Mouse (Mus musculus): ENCODE data around the gene Gskip.

DNA sequence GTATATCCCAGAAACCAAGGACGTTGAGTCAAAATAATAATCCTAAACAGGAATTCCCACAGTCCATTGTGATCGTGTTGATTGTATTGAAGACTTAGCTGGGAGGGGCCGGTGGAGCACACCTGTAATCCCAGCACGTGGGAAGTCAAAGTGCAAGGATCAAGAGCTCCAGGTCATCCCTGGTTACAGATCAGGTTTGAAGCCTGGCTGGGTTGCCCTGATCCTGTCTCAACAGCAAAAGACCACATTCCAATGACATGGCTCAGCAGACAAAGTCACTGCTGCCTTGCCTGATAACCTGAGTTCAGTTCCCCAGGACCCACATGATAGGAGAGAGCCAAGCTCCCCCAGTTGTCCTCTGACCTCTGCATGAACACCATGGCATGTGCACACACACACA lies 2.8 kb downstream of the Gskip start:
- no peak for TF ChIP-seq CTCF (IDR thresholded peaks at IDR 0.05; ENCODE audit: insufficient read depth, low read depth, low read length)
- TF ChIP-seq POLR2A (IDR thresholded peaks at IDR 0.05; ENCODE audit: insufficient read depth, low read depth, low read length), result no peak
